Mouse (Mus musculus) liver, postnatal 0 days (tissue): ENCODE measurements around the gene Esm1.

ENCODE experiments used
- CTCF ChIP-seq: sonication (generic); IDR thresholded peaks from 2 replicates; pipeline ENCODE4 v1.5.1; 2016; ENCODE audit warnings: antibody characterized with exemption, low read depth
- EP300 ChIP-seq: IDR thresholded peaks from 2 replicates; pipeline ENCODE4 v1.6.1; 2016; ENCODE audit warnings: antibody characterized with exemption, low read depth, mild to moderate bottlenecking

GRCm38 (mm10) chr13:113170256-113170655 lies 39.2 kb upstream of the Esm1 start:
- TF ChIP-seq CTCF (no peak), EP300 (no peak)
